Mouse (Mus musculus) olfactory bulb, adult 2 months (tissue): ENCODE data around the gene Mme. TPM values are rescaled to one million over a fixed set of nuclear protein-coding genes. Genes with fewer than 3 reads are reported as not detected.
A peak's percentile ranks its signal among the peaks of the same experiment; 100 is the strongest.

ENCODE experiments used
- H3K27ac ChIP-seq: fragments of 200-500 bp; 2 replicates; pipeline ENCODE4 v1.5.1; 2012; ENCODE audit warnings: low read depth, low read length; ENCODE audit not compliant: insufficient read depth
- H3K4me1 ChIP-seq: fragments of 200-500 bp; 2 replicates; pipeline ENCODE4 v1.6.1; 2012; ENCODE audit warnings: low read length; ENCODE audit not compliant: control insufficient read depth, insufficient read depth
- H3K4me3 ChIP-seq: fragments of 200-500 bp; 2 replicates; pipeline ENCODE4 v1.5.1; 2012; ENCODE audit warnings: mild to moderate bottlenecking, low read depth, low read length, moderate library complexity; ENCODE audit not compliant: insufficient read depth
- CTCF ChIP-seq: fragments of 200-500 bp; IDR thresholded peaks from 2 replicates; pipeline ENCODE4 v1.5.1; 2012; ENCODE audit warnings: low read depth, mild to moderate bottlenecking, low read length, moderate library complexity; ENCODE audit not compliant: insufficient read depth
- POLR2A ChIP-seq: fragments of 200-500 bp; IDR thresholded peaks from 2 replicates; pipeline ENCODE4 v1.6.1; 2012; ENCODE audit warnings: mild to moderate bottlenecking, low read depth, low read length, moderate library complexity; ENCODE audit not compliant: insufficient read depth
- WGBS: fragments of 180-500 bp; shearing (Covaris S2); methylation state at CpG from one replicate; pipeline ENCODE4 v1.1.7; 2018; 5-methylcytosine and 5-hydroxymethylcytosine counted together
- polyA plus RNA-seq: library from polyadenylated mRNA; stranded (reverse); fragments of >200 nt; gene quantifications from 2 replicates; pipeline ENCODE4 v1.2.4, GENCODE M21; 2012; ENCODE audit warnings: low replicate concordance; ENCODE audit not compliant: missing spikeins, insufficient read depth, insufficient read length

Gene Mme
- polyA plus RNA-seq, 1 experiment = not detected

DNA sequence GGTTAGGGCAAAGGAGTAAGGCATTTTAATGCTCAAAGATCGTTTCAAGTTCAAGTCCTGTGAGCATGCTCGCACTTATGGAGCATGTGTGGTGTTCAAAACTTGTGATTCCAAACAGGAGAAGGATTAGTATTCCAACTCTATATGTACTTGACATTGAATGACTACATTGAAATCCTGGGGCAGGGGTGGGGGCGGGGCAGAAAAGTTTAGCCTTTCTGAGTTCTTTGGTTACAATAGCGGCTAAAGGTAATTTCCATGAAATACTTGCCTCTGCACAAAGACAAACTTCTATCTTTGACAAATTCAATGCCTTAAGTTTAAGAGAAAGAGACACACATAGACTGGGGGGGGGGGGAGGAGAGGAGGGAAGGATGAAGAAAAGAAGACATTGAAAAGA lies 53.5 kb downstream of the Mme start:
- 60% methylated on average over 4 of the region's 4 CpGs for WGBS
- Histone ChIP-seq H3K27ac (no peak overlapping the region), H3K4me1 (0 out of 2 replicates have a peak, but pooled peaks cover 4% of the 10 kb centered on the region), H3K4me3 (no peak overlapping the region)
- no peak for TF ChIP-seq POLR2A
- no peak for TF ChIP-seq CTCF

DNA sequence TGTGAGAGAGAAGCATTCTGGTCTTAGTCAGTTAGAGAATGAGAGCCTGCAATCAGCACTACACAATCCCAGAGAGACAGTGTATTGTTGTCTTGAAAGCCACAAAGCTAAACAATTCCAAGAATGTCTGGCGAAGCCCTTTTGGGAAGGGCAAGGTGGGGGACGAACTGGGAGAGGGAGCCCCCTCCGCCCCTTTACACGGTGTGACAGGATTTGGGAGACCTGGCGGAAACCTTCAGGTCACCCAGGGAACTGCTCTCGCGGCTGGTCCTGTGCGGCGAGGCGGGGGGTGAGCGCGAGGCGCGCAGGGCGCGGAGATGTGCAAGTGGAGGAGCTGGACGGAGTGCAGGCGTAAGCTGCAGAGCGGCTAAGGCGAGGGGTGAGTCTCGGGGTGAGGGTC lies 53.9 kb downstream of the Mme start:
- Histone ChIP-seq H3K4me3 (peak overlapping the region; percentile 79), H3K4me1 (0 out of 2 replicates have a peak, but pooled peaks cover 4% of the 10 kb centered on the region), H3K27ac (no peak overlapping the region)
- WGBS = under 1% methylated on average over 21 of the region's 21 CpGs
- TF ChIP-seq CTCF (no peak), POLR2A (no peak)

DNA sequence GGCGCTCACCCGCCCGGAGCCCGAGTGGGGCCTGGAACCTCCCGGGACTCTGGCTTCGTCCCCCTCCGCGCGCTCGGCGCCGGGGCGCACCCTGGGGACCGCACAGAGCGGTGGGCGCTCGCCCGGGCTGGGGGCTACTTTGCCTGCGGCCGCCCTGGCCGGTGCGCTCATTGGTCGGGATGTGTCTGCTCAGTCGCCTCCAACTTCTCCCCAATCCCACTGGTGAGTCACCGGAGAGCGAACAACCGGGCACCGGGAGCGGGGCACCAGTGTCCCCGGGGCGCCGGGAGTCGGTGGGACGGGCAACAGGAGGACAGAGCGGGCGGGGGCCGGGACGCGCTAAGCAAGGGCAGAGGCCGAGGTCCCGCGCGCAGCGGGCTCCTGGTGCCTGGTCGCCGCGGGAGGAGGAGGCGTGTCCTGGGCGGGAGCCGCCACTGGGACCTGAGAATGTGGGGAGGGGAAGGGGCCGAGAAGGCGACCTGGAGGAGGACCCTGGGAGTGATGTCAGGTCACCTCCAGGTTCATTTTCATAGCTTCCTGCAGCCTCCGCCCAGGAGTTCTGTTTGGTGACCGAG lies 54.4 kb downstream of the Mme start:
- WGBS = under 1% methylated on average over 54 of the region's 54 CpGs
- H3K4me3 ChIP-seq = peak overlapping the region; percentile 79
- 0 out of 2 replicates have a peak, but pooled peaks cover 4% of the 10 kb centered on the region for H3K4me1 ChIP-seq
- H3K27ac ChIP-seq = no peak overlapping the region
- TF ChIP-seq POLR2A (no peak), CTCF (no peak)

DNA sequence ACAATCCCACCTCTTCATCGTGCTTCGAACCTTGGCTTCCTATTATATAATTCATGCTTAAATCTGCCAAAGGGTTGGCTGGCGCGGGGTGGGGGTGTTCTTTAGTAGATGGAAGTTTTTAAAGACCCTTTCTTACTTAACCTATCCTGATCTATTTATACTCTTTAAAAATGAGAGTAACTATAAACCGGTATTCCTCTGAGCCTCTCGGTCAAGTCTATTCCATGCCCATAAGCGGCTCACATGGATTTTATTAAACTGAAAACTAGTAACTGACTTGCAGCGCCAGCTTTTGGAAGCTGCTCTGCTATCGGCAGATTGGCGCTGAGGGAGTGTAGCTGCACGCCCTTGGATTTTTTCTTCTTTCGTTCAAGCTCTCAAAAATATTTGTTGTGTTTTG lies 55.1 kb downstream of the Mme start:
- H3K4me3 ChIP-seq = no peak overlapping the region
- no peak overlapping the region for H3K27ac ChIP-seq
- 0 out of 2 replicates have a peak, but pooled peaks cover 4% of the 10 kb centered on the region for H3K4me1 ChIP-seq
- WGBS = 6% methylated on average over 12 of the region's 12 CpGs
- TF ChIP-seq POLR2A (no peak), CTCF (no peak)

DNA sequence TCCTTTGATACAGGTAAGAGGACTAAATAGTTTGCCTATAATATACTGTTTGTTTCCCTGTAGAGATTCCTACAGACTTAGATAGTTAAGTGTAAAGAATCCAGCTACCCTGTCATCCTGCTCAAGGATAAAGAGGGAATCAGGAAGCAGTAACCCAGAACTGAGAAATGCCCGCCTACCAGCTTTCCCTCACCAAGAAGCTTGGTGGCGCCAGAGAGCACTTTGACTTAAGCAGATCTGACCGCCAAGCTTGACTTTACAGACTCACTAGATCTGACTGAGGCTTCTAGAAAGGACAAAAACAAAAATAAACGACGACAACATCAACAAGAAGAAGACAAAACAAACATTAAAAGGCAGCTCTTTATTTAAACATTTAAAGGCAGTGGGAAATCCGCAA lies 56.5 kb downstream of the Mme start:
- no peak overlapping the region for H3K27ac ChIP-seq
- H3K4me3 ChIP-seq = no peak overlapping the region
- TF ChIP-seq CTCF (no peak), POLR2A (no peak)
- WGBS = 12% methylated on average over 6 of the region's 6 CpGs
- H3K4me1 ChIP-seq = 0 out of 2 replicates have a peak, but pooled peaks cover 4% of the 10 kb centered on the region

DNA sequence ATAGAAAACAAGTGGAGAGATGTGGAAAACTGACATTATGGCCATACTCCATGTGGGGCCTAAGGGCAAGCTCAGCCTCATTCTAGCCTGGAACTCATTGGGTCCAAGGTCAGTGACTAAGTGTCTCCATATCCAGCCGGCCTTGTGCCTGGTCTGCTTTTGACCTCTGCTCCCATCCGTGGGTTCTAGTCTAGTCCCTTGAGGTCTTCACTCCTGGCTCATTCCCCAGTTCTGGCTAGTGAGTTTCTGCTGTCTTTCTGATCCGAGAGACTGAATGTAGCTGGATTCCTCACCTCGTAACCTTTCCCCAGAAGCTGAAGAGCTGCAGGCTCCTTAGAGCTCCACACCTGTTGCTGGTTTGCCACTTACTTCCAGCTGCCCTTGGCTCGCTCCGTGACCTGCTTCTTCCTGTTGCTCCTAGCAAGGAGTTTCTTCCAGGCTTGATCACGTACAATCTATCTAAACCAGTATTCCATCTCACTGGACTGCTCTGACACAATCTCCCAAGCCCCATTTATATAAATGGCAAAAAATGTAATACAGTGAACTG lies 73.9 kb downstream of the Mme start:
- no peak overlapping the region for H3K4me3 ChIP-seq
- no peaks in the 10 kb centered on the region for H3K4me1 ChIP-seq
- no peak for TF ChIP-seq POLR2A
- no peak for TF ChIP-seq CTCF
- WGBS = 94% methylated on average over 7 of the region's 7 CpGs
- H3K27ac ChIP-seq = no peak overlapping the region

DNA sequence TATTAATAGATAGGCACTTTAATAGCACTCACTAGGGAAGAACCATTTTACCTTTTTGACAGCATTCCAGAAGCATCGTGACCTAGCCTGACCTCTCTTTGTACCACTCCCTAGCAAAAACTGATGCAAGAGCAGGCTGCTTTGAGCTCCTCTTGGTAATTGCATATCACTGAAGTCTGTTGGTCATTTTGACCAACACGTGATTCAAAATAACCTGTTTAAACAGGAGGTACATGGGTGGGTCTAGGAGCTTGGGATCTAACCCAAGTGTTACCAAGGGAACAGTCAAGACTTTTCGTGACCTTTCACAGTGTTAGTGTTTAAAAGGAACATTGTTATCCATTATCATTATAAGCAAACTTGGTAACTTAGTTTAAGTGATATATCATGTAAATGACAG lies 76.2 kb downstream of the Mme start:
- Histone ChIP-seq H3K27ac (no peak overlapping the region), H3K4me1 (no peaks in the 10 kb centered on the region), H3K4me3 (no peak overlapping the region)
- TF ChIP-seq POLR2A (no peak), CTCF (no peak)
- 82% methylated on average over 3 of the region's 3 CpGs for WGBS

DNA sequence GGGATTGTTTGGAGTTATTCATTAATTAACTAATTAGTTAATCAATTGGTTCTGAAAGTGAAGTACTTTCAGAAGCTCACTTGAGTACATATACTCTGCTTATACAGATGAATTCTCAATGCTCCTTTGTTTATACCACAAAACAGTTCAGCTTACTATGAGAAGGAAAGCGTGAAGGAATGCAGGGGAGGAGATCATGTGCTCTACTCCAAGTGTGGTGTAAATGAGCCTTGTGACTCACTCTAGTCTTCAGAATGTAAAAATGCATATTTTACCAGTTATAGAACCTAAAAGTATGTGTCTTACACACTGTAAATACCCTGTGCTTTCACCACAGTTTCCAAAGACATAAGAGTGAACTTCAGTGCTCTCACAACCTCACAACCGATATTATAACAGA lies 84.3 kb downstream of the Mme start:
- no peak overlapping the region for H3K27ac ChIP-seq
- TF ChIP-seq CTCF (no peak), POLR2A (no peak)
- H3K4me1 ChIP-seq = no peaks in the 10 kb centered on the region
- WGBS = 69% methylated on average over 2 of the region's 2 CpGs
- H3K4me3 ChIP-seq = no peak overlapping the region

DNA sequence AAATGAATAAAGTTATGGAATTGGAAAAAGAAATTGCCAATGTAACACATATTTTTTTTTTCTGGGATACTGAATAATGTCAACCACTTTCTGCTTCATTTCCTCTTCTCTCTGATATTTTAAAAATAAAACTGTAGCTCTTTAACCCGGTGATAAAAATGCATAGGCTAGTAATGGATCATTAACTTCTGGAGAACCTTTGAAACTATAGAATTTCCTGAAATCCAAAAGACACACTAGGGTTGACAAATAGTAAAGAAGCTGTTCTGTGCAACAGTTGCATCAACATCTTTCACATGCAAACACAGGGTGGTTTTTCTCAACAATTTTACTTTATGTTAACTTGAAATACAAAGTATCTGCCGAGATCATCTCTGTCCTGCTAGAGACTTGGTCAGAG lies 98.8 kb downstream of the Mme start:
- no peak overlapping the region for H3K4me3 ChIP-seq
- no peaks in the 10 kb centered on the region for H3K4me1 ChIP-seq
- 78% methylated on average over 2 of the region's 2 CpGs for WGBS
- no peak overlapping the region for H3K27ac ChIP-seq
- no peak for TF ChIP-seq CTCF
- TF ChIP-seq POLR2A = no peak

DNA sequence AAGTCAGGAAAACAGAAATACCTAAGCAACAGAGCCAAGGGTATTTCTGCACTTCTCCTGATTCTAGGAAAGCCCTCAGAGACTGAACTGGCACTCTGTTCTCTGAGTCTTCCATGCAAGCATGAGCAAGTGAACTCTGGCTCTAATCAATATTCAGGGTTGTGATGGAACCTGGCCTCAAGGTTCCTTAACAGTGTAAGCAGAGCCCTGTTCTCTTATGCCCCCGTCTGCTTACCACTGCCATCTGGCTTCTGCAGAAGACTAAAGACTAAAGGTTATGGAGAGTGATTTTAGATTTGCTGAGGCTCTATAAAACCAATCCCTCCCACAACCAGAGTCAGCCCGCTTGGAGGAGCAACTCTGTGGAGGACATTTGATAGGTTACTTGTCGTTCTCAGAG lies 99.2 kb downstream of the Mme start:
- H3K4me3 ChIP-seq = no peak overlapping the region
- 93% methylated on average over 3 of the region's 3 CpGs for WGBS
- H3K4me1 ChIP-seq = no peaks in the 10 kb centered on the region
- TF ChIP-seq CTCF (no peak), POLR2A (no peak)
- no peak overlapping the region for H3K27ac ChIP-seq
